Mouse (Mus musculus) yolk sac, embryonic 10.5 days (tissue): ENCODE data around the gene Zfp207.
A peak's percentile ranks its signal among the peaks of the same experiment; 100 is the strongest.
"Not testable (repeated sequence)": the region's sequence is repeated elsewhere in the genome, so short reads cannot be mapped to it uniquely, and the experiment has no call there.

Experiments used
- DNase-seq: peaks from one replicate; pipeline ENCODE4 v3.0.0-alpha.2; 2017; ENCODE audit warnings: low spot score

The Zfp207 gene

GRCm38 (mm10) chr11:80410377-80410776 is 27.3 kb downstream of the Zfp207 start:
- DNase-seq, result no peak

GRCm38 (mm10) chr11:80417085-80417484 is 34.0 kb downstream of the Zfp207 start:
- no peak for DNase-seq

GRCm38 (mm10) chr11:80419743-80420142 is 36.7 kb downstream of the Zfp207 start:
- no peak for DNase-seq

- no peak for DNase-seq
Measured at GRCm38 (mm10) chr11:80420202-80420984, 37.3 kb downstream of the Zfp207 start.

- DNase-seq, result no peak
Measured at GRCm38 (mm10) chr11:80421421-80422047, 38.5 kb downstream of the Zfp207 start.

- no peak for DNase-seq
Measured at GRCm38 (mm10) chr11:80424691-80425090, 41.6 kb downstream of the Zfp207 start.

DNA sequence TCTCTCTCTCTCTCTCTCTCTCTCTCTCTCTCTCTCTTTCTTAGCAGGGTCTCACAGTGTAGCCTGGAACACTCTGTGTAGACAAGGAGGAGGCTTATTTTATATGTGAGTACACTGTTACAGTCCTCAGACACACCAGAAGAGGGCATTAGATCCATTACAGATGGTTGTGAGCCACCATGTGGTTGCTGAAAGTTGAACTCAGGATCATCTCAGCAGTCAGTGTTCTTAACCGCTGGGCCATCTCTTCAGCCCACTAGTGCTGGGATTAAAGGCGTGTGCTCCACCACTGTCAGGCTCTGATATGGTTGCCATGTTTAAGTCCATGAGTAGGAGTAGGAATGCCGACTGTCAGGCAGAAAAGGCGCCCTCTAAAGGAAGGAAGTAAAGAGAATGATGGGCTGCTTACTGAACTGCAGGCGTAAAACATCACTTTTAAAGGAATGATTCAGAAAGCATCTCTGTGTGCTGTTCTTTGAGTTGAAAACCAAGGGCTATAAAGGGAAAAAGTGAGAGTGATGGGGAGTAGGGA is 42.2 kb downstream of the Zfp207 start:
- no peak for DNase-seq

DNA sequence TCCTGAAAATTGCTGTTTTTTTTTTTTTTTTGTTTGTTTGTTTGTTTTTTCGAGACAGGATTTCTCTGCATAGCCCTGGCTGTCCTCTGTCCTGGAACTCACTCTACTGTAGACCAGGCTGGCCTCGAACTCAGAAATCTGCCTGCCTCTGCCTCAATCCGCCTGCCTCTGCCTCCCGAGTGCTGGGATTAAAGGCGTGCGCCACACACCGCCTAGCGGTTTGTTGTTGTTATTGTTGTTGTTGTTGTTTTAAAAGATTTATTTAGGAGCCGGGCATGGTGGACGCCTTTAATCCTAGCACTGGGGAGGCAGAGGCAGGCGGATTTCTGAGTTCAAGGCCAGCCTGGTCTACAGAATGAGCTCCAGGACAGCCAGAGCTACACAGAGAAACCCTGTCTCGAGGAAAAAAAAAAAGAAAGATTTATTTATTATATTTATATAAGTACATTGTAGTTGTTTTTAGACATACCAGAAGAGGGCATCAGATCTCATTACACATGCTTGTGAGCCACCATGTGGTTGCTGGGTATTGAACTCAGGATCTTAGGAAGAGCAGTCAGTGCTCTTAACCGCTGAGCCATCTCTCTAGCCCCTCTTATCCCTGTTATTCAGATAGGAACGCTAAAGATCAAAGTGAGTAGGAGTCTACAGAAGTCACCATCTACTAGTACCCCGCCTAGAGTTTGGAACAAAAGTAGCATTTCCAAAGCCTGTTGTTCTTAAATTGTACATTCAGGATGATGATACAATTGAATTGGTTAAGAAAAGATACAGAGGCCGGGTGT is 43.1 kb downstream of the Zfp207 start:
- DNase-seq, result not testable (repeated sequence)

- peak; percentile 94 for DNase-seq
Measured at GRCm38 (mm10) chr11:80428381-80429008, 45.4 kb downstream of the Zfp207 start, which contains the start of gene Psmd11. TSS of gene Psmd11 (plus strand) at chr11:80428615.

- DNase-seq, result peak; percentile 36
Measured at GRCm38 (mm10) chr11:80429009-80429475, 46.0 kb downstream of the Zfp207 start.

DNA sequence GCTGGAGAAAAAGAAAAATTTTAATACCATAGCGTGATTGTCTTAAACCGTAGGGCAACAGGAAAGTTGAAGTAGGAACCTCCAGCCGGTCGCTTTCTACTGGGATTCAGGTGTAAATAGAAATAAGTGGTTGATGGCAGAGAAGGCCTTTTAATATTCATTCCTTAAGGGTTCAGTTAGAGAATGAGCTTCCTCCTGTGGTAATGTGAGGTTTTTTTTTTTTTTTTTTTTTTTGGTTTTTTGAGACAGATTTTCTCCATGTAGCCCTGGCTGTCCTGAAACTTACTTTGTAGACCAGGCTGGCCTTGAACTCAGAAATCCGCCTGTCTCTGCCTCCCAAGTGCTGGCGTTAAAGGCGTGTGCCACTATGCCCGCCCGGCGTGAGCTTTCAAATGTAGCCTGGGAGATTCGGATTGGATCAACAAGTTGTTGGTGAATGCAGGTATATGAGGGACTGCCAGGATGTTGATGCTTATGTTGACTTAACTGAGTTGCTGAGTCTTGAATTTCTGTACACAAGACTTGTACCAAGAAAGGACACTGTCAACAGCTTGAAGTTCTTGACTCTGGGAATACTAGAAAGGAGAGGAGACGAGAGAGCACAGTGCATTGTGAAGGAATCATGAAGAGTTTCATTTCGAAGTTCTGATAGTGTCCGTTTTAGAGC is 46.6 kb downstream of the Zfp207 start:
- DNase-seq, result peak; percentile 11

DNA sequence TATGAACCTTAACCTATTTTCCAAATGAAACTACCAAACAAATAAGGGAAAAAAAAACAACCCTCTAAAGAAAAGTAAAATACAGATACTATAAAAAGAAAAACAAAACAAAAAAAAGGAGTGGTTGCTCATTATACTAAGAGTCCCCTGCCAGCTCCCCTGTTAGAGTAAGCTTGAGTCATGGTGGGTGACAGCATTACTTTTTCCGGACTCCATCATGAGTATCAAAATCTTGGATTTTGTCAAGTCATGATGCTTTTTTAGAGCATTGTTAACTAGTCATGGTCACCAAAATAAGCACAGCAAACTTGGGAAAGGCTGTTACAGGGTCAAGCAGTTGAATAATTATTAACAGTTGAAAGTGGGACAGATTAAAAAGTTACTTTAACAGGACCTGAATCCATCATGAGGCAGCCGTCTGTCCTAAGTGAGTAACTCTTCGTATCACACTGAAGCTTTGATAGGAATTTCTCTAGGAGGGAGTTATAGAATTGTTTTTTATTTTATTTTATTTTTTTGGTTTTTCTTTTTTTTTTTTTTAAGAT is 47.4 kb downstream of the Zfp207 start:
- DNase-seq, result no peak

- DNase-seq, result no peak
Measured at GRCm38 (mm10) chr11:80446916-80447315, 63.8 kb downstream of the Zfp207 start.

GRCm38 (mm10) chr11:80449859-80450258 is 66.8 kb downstream of the Zfp207 start:
- no peak for DNase-seq

GRCm38 (mm10) chr11:80452242-80452641 is 69.2 kb downstream of the Zfp207 start:
- DNase-seq, result no peak

DNA sequence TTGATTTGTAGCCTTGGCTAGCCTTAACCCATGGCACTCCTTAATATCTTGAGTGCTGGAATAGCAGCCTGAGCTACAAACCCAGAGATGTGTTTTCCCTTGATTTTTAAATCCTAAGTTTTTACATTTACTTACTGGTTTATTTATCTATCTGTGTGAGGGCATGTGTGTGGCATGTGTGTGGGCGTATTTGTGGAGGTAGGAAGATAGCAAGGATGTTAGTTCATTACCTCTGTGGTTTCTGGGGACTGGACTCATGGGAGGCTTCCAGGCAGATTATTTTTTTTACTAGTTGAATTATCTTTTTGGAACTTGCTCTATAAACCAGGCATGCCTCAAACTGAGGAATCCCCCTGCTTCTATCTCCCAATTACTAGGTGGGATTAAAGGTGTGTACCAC is 70.1 kb downstream of the Zfp207 start:
- no peak for DNase-seq
